Mouse (Mus musculus) lung, postnatal 10 days (tissue): ENCODE measurements around the gene Tnks1bp1.

Experiments used
- DNase-seq: peaks from one replicate; pipeline ENCODE4 v3.0.0; 2021

The Tnks1bp1 gene

DNA sequence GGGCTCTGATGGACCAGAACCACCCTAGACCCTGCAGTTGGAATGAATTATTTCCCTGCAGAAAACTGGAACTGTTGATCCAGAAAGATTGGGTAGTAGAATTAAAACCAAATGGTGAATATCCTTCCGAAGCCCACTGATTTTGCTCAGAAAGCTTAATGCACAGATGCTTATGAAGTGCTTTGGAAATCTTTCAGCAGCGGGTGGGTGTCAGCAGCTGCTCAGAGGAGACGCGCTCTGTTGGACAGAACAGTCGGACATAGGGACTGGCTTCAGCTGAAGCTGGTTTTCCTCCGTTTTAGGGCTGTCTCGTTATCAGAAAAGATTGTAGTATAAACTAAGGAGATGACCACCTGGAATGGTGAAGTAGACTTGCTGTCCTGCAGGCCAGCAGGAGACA is 4.2 kb upstream of the Tnks1bp1 start:
- no peak for DNase-seq

DNA sequence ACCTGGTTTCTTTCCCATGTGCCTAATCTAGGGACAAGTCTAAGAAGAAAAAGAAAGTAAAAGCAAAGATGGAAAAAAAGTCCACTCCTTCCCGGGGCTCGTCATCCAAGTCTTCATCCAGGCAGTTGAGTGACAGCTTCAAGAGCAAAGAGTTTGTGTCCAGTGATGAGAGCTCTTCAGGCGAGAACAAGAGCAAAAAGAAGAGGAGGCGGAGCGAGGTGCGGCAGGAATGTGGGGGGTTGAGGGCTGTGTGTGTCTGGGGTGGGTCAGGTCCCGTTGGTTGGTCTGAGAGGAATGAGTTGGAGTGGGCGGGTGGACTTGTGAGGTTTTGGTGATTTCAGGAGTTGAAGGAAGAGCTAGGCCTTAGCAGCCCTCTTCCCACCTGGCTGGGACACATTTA is 1.6 kb upstream of the Tnks1bp1 start:
- DNase-seq = peak; percentile 43

DNA sequence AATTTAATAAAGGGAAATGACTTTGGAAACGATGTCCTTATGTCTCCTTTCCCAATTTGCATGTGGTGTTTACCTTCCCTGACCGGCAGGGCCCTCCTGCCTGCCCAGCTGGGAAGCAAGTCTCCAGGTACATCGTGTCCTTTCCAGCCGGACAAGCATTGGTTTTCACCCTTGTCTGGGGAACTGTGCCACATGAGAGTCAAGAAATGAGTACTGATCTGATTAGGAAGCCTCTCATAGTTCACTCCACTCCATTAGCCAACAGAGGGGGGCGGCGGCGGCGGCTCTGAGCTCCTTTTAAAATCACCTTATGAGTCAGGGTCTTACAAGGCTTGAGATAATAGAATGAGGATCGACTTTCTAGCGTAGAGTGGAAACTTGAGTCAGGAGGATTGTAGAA is 741 bp upstream of the Tnks1bp1 start:
- DNase-seq = peak; percentile 32

DNA sequence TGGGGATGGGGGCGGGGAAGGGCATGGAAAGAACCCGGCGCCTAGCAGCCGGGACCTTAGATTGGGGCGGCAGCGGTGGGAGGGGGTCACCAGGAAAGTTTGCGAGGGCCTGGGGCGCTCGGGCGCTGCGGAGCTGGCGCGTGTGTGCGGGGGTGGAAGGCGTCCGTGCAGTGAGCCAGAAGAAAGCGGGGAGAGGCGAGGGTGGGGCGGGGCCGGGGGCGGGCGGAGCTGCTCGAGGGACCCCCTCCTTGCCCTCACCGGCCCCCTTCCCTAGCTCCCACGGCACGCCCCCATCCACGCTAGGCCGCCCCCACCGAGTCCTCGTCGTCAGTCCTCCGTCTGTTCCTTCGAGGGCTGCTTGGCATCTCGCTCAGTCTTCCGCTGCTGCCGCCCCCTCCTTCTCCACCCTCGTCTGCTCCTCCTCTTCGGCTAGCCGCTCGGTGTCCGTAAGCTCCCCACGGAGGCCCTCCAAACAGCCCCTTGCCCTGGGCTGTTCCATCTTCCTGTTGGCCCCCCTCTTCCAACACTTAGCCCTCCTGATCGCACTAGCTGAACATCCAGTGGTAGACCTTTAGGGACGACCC is 438 bp downstream of the Tnks1bp1 start:
- DNase-seq = peak; percentile 93

DNA sequence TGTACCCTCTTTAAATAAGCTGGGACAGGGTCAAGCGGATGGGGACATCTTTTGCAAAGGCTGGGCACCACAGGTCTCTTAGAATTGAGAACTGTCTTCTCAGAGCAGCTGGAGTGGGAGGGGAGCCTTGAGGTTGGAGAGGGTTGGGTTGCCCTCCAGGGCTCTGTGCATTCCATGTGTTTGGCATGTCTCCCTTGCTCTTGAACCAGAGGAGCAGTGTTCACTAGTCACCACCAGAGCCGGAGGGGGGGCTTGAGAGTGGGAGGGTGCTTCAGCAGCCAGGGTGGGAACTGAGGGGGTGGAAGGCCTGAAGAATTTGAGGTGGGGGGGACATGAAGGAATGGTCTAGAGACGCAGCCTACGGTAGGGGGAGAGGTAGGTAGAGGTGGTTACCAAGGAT is 1.5 kb downstream of the Tnks1bp1 start:
- peak; percentile 63 for DNase-seq

DNA sequence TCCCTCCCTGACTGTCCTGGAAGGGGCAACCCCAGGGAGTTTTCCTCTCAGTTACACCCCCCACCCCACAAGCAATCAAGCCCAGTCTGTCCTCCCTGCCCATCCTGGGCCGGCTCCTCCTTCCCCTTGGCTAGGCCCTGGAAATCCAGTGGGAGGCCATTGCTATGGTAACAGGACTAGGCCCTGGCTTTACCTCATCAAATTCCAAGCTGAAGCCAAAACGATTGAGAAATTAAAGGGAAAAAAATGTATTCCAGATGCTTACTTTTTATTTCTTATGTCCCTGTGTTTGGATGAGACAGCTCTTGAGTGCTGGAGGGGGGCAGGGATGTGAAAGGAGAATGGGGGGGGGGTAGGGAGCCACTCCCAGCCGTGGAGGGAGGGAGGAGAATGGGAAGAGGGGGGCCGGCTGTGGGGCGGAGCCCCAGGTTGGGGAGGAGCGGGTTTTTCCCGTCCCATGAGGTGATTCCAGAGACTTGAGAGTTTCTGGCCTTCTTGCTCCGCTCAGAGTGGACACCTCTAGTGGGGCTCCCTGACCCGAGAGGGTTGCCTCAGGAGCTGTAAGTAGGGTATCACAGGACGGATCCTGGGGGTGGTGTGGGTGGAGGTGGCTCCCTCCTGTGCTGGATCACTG is 2.3 kb downstream of the Tnks1bp1 start:
- peak; percentile 89 for DNase-seq

DNA sequence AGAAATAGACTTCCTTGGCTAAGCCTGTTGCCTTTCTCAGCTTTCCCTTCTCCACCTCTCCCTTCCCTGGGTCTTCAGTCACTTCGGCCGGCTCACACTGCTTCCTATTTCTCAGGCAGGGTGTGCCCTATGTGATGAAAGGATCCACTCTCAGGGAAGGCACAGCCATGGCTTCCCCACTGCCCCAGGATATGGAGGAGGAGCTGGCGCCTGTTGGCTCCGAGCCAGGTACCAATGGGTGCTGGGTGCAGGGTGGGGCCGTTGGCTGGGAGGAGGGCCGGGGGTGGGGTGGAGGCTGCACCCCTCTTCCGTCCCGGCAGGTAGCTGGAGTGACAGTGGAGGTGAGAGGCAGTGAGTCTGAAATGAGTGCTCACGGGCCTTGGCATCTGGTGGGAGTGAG is 2.9 kb downstream of the Tnks1bp1 start:
- DNase-seq = peak; percentile 78

DNA sequence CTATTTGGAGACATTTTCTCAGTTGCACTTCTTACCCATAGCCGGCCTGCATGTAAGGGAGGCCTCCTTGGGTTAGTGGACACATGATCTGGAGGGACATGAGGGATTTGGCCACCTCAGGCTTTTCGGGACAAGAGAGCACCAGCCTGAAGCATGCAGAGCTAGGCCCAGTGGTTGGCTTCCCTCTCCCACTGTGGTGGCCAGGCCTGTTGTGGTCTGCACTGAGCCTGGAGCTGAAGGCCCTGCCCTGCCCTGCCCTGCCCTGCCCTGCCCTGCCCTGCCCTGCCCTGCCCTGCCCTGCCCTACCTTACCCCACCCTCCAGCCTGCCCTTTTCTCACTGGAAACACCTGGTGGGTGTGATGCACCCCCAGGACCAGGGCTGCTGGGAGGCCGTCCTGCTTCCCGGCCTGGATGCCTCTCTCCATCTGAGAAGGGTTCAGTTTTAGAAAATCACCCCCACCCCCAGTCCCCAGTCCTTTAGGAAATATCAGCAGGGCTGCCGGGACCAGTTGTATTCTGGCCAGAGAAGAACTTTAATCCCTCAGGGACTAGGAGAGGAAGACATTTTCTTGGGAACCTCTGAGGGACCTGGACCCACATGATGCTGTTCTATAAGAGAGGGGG is 5.5 kb downstream of the Tnks1bp1 start:
- no peak for DNase-seq

DNA sequence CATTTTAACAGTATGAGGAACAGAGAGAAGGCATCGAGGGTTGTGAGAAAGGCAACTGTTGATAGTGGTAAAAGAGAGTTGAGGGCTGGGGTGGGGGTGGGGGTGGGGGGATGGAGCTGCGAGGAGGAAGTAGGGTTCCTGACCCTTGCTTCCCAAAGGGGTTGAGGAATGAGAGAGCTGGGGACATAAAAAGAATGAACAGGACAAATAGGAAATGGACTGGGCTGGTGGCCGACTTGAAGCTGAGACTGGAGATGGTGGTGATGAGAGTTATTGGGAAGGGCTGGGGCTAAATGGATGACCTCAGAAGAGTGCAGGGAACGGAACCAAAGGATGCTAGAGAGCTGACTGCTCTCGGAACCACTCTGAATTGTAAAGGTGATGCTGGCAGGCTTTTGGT is 8.9 kb downstream of the Tnks1bp1 start:
- no peak for DNase-seq

DNA sequence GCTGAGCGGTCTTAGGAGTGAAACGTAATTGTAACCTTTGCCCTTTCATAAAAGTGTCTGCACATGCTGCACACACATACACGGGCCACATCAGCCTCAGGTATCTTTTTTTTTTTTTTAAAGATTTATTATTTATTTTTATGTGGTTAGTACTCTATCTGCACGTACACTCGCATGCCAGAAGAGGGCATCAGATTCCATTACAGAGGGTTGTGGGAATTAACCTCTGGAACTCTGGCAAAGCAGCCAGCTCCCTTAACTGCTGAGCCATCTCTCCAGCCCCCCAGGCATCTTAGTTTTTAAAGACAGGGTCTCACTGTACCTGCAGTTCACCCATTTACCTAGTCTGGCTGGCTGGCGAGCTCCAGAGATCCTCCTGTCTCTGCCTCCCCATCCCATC is 11.9 kb downstream of the Tnks1bp1 start:
- DNase-seq = no peak

DNA sequence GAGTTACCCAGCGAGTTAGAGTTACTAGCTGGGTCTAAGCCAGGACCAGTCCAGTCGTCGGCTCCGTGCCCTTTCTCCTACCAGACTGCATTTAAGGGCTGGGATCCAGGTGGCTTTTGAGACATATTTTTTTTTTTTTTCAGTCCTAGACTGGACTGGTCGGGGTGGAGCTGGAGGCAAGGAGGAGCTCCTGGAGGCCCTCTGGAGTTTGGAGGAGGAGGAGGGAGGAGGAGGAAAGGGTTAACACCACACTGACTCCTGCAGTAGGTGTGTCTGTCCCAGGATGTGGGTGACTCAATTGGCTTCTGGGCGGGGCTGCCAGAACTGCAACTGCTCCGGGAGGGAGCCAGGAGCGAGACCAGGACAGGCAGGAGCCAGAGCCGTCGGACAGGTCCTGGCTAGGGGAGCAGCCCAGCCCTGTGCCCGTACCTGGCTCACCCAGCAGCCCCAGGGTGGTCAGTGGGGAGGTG is 12.8 kb downstream of the Tnks1bp1 start:
- DNase-seq = peak; percentile 85

DNA sequence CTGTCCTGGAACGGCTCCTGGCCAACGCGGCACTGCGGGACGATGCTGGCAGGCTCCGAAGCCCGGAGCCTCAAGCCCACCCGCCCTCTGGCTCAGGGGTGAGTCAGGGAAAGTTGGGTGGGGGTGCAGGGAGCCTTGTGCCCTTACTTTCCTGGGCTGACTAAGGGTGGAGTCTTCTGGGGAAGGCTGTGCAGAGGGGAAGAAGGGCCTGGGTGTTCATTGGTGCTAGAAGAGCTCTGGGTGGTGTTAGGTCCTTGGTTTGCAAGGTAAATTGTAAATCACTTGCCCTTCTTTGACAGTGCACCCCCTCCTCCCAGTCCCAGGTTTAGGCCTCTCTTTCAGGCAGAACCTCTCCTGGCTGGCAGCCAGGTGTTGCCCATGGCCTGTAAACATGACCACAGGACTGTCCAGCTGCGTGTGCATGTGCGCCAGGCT is 13.3 kb downstream of the Tnks1bp1 start:
- DNase-seq = peak; percentile 48

DNA sequence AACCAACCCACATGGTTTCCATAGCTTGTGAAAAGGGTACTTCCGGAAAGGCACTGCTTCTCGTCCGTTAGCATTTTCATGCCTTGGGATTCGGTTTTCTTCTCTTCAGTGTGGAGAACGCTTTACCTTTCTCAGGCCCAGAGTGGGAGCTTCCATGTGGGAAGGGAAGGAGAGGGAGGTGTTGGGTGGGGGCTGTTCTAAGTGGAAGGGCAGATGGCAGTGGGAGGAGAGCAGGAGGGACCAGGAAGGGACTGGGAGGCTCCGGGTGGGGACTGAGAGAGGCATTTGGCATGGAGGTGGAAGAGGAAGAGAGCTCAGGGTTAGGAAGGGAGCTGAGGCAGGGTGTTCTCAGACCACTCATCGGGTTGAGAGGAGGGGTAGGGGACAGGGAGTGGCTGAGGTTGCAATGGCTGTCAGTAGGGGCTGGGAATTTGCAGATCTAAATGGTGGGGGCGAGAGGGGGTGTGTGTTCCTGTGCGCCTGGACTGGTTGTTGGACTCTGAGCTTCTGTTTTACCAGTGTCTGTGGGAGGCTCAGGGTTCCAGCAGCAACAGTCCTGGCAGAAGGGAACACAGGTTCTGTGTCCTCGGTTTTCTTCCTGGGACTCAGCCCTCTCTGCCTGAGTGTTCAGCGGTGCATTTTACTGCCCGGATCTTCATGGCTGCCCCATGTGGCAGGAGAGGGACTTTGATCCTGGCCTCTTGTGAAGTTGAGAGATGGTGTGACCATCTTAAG is 17.5 kb downstream of the Tnks1bp1 start:
- DNase-seq = no peak

DNA sequence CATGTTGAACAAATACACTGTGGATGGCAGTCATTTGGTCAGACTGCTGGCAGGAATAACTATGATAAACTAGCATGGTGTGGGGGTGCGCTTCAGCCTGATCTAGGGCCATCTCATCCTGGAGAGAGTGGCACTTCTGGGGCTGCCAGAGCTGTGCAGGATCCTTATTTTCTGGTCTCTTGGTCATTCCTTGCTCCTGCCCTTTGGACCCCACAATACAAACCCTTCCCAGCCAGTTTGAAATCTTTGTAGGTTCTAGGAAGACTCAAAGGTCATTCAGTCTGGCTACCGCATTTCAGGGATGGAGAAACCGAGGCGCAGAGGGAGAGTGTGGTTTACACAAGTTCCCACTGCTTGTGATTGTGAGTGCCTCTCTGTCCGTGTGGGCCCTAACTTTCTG is 19.1 kb downstream of the Tnks1bp1 start:
- DNase-seq = no peak

DNA sequence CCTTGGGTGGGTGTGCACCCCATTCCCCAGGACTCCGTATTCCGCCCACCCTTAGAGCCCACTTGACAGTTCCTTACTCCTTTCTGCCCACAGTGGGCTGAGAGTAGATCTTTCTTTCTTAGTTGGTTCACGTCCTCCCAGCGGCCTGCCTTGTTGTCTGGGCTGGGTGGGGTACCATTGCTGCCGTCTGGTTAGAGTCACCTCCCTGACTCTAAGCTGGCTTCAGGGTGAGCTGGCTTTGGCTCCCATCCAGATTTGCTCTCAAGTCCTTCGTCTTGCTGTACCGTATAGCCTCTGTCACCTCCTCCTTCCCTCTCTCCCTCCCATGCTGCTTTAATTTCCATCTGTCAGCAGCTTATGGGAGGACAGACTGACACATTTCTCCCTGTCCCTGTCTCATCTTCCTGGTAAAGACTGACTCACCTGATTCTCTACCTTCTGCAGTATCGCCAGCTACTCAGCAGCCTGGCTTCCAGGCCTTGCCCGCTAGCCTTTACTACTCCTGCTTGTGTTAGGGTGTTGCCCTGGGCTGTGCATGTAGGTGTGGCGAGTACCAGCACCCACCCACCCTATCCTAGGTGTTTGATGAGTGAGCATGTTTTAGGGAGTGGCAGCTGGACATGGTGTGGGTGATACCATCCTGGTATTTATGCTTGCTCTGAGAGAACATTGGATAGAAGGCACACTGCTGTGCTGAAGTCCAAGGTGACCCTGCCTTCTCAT is 20.2 kb downstream of the Tnks1bp1 start:
- no peak for DNase-seq

DNA sequence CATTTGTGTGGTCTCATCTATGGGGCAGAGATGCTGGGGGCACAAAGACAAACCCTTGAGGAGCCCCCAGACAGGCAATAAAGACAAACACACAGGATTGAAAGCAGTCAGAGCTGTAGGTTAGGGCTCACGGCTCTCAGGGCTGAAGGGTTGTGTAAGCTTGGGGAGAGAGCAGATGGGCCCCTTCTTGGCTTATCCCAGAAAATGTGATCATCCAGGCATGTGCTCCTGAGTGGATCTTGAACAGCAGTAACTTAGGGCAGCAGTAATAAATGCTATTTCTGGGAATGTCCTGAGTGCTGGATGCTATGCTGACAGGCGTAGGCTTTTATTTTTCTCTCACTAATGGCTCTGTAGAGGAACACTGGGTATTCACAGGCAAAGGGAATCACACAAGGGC is 20.8 kb downstream of the Tnks1bp1 start:
- no peak for DNase-seq

DNA sequence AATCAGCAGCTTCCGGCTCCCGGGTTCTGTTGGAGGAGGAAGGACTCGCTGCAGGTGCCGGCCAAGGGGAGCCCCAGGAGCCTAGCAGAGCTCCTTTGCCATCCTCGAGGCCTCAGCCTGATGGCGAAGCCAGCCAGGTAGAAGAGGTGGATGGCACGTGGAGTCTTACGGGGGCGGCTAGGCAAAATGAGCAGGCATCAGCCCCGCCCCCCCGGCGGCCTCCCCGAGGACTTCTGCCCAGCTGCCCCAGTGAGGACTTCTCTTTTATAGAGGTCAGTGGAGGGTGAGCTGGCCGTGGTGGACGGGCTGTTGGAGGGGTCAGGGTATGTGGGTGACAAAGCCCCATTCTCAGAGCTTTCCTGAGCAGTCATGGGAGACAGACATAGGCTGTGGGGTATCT is 22.3 kb downstream of the Tnks1bp1 start:
- no peak for DNase-seq

DNA sequence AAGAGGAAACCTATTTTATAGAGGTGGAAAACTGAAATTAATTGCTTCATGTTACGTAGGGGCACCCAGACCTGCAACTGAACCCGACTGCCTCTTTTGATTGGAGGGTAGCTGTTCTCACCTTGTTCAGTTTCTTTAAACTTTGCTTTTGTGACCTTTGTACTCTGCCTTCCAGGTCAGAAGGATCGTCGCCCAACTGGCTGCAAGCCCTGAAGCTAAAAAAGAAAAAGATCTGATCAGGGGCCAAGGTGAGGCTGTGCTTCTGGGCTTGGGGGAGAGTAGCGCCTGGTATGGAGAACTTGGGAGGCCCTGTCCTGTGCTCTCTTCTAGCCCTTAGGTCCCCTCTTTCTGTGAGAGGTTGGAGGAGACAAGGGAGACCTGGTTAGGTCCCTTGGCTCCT is 24.1 kb downstream of the Tnks1bp1 start:
- no peak for DNase-seq

DNA sequence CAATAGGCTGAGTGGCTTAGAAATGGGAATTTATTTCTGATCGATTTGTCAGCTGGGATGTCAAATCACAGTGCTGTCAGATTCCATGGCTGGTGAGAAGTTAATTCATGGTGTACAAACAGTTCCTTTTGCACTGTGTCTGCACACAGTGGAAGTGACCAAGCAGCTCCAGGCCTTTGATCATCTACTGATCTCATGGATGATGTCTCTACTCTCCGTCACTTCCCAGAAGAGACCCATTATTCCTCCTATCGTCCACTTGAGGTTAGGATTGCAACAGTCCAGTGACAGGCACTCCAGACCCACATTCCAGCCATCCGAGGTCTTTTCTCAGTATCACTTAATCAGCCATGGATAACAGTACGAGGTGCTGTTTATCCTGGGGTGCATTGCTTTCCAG is 25.9 kb downstream of the Tnks1bp1 start:
- DNase-seq = peak; percentile 46

DNA sequence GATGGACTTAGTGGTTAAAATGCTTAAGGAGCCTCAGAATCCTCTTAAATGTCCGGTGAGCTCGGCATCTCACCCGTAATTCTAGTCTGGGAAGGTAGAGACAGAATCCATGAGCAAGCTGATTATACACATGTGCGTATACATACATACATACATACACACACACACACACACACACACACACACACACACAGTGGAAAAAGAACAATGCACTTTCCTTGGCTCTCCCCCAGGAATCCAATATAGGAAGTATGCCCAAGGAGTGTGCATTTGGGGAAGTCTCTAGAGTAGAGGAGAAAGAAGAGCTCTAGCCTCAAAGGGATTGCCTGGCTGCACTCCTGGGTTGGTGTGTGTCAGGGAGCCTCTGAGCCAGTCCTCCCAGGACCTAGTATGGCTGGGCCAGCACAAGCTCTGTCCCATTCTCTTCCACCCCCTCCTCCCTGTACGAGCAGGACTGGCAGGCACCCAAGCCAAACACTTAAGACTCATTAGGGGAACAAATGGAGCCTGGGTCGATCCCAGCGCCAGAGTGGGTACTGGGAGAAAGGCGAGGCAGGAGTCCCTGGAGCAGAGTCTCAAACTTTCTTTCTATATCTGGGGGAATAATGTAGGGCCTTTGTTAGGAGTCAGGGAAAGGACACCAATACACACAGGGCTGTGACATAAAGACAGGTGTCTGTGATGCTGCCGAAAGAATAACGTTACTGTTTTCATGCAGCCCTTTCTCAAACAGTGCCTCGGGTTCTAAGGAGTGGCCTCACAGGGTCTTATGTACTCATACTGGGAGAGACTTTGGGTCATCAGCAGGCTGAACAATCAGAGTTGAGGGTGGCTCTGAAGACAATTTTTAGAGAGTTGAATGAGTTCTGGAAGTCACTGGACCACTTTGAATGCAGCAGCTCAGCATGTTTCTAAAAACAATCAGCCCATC is 41.2 kb downstream of the Tnks1bp1 start:
- peak; percentile 84 for DNase-seq

DNA sequence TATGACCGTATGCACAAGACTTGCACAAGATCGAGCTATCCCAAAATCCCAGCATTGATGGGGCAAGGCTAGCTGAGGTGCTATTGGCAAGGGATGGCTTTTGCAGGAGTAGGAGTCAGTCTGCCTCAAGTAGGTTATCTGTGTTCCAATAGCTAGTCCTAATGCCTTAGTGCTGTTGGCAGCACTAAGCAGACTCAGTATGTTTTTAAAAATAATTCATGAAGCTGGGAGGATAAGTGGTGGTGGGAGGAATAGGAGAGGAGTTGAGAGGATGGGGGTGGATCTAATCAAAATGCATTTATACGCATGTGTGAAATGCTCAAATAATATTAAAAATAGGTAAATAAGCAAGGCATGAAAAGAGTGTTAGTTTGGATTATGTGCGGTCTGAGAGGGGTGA is 43.5 kb downstream of the Tnks1bp1 start:
- DNase-seq = no peak

DNA sequence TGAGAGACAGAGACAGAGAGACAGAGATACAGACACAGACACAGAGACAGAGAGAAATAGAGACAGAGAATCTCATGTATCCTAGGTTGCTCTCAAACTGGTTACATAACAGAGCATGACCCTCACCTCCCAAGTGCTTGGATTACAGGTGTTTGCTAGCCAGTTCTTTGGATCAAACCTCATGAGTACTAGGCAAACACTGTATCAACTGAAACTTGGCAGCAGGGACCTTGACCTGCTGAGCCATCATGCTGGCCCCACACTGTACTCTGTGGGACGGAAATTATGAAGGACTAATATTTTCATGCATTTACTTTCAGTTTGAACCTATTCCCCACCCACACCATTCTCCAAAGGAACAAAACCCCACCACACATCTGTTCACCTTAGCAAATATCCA is 45.6 kb downstream of the Tnks1bp1 start:
- peak; percentile 38 for DNase-seq
